Mouse (Mus musculus): ENCODE results near the gene Vps35l. TPM values are rescaled to one million over a fixed set of nuclear protein-coding genes. Genes with fewer than 3 reads are reported as not detected.

The Vps35l gene
- polyA plus RNA-seq, 1 experiment from 2014 or later = 85.8 TPM

DNA sequence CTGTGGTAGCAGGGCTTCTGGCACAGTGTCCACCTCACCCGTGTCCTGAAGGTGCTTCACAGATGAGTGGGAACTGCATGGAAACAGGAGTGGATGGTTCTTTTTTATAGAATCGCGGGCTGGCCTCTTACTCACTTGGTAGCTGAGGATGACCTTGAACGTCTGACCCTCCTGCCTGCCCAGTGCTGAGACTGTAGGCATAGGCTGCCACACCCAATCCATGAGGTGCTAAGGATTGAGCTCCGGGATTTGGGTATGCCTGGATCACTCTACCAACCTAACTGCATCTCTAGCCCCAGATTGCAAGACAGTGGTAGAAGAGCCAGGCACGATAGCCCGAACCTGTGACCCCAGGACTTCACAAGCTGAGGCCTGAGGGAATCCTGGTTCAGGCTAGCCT lies 77.7 kb downstream of the Vps35l start:
- Histone ChIP-seq H3K9ac (ENCODE audit: low read depth, low read length) (no peak overlapping the region), H3K4me2 (ENCODE audit: low read depth, low read length) (no peak overlapping the region), H3K9me3 (ENCODE audit: control insufficient read depth, low read length) (no peaks in the 10 kb centered on the region), H3K4me3 (ENCODE audit: low read length) (no peak overlapping the region), H3K27me3 (replicated peaks; ENCODE audit: control insufficient read depth, insufficient read depth, low read length) (no peaks in the 10 kb centered on the region), H3K4me1 (ENCODE audit: control insufficient read depth, insufficient read depth, low read length) (no peaks in the 10 kb centered on the region), H3K27ac (ENCODE audit: low read length) (no peak overlapping the region), H3K36me3 (ENCODE audit: control insufficient read depth, insufficient read depth, low read length) (peaks cover 6% of the 10 kb centered on the region; the same call in 1 of the 2 replicates)
- WGBS = 88% methylated on average over 7 of the region's 7 CpGs
- ATAC-seq = no peak

DNA sequence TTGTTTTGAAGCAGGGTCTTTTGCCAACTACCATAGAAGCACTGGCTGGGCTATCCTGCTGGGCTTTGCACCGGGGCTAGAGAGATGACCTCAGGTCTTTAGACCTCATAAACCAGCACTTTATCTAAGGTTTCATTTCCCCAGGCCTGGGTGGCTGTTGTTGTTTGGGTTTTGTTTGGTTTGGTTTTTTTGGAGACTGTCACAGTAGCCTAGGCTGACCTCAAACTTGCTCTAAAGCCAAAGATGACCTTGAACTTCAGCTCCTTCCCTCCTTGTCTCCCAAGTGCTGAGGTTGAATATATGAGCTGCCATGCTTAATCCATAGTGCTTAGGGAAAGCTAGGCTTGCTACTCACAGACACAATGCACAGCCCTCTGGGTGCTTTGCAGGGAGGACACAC lies 79.6 kb downstream of the Vps35l start:
- H3K36me3 ChIP-seq (ENCODE audit: control insufficient read depth, insufficient read depth, low read length) = 0 out of 2 replicates have a peak, but pooled peaks cover 2% of the 10 kb centered on the region
- H3K9ac ChIP-seq (ENCODE audit: low read depth, low read length) = no peak overlapping the region
- H3K27ac ChIP-seq (ENCODE audit: low read length) = no peak overlapping the region
- no peaks in the 10 kb centered on the region for H3K9me3 ChIP-seq (ENCODE audit: control insufficient read depth, low read length)
- WGBS = 81% methylated on average over 1 of the region's 1 CpGs
- H3K27me3 ChIP-seq (replicated peaks; ENCODE audit: control insufficient read depth, insufficient read depth, low read length) = no peaks in the 10 kb centered on the region
- no peak overlapping the region for H3K4me2 ChIP-seq (ENCODE audit: low read depth, low read length)
- ATAC-seq = no peak
- H3K4me3 ChIP-seq (ENCODE audit: low read length) = no peak overlapping the region
- H3K4me1 ChIP-seq (ENCODE audit: control insufficient read depth, insufficient read depth, low read length) = no peaks in the 10 kb centered on the region

- Histone ChIP-seq H3K27ac (ENCODE audit: low read length) (no peak overlapping the region), H3K4me3 (ENCODE audit: low read length) (no peak overlapping the region), H3K4me2 (ENCODE audit: low read depth, low read length) (no peak overlapping the region), H3K9ac (ENCODE audit: low read depth, low read length) (no peak overlapping the region), H3K27me3 (replicated peaks; ENCODE audit: control insufficient read depth, insufficient read depth, low read length) (no peaks in the 10 kb centered on the region), H3K4me1 (ENCODE audit: control insufficient read depth, insufficient read depth, low read length) (no peaks in the 10 kb centered on the region), H3K9me3 (ENCODE audit: control insufficient read depth, low read length) (no peaks in the 10 kb centered on the region), H3K36me3 (ENCODE audit: control insufficient read depth, insufficient read depth, low read length) (0 out of 2 replicates have a peak, but pooled peaks cover 6% of the 10 kb centered on the region)
- WGBS = 75% methylated on average over 7 of the region's 7 CpGs
- ATAC-seq = no peak
Measured at GRCm38 (mm10) chr7:118821356-118821755, 81.3 kb downstream of the Vps35l start.

GRCm38 (mm10) chr7:118821887-118822556 lies 82.0 kb downstream of the Vps35l start:
- H3K27ac ChIP-seq (ENCODE audit: low read length) = no peak overlapping the region
- H3K4me3 ChIP-seq (ENCODE audit: low read length) = no peak overlapping the region
- no peak overlapping the region for H3K4me2 ChIP-seq (ENCODE audit: low read depth, low read length)
- H3K9me3 ChIP-seq (ENCODE audit: control insufficient read depth, low read length) = no peaks in the 10 kb centered on the region
- H3K36me3 ChIP-seq (ENCODE audit: control insufficient read depth, insufficient read depth, low read length) = 0 out of 2 replicates have a peak, but pooled peaks cover 10% of the 10 kb centered on the region
- H3K4me1 ChIP-seq (ENCODE audit: control insufficient read depth, insufficient read depth, low read length) = no peaks in the 10 kb centered on the region
- H3K9ac ChIP-seq (ENCODE audit: low read depth, low read length) = no peak overlapping the region
- ATAC-seq = no peak
- H3K27me3 ChIP-seq (replicated peaks; ENCODE audit: control insufficient read depth, insufficient read depth, low read length) = no peaks in the 10 kb centered on the region
- WGBS = 94% methylated on average over 12 of the region's 12 CpGs

DNA sequence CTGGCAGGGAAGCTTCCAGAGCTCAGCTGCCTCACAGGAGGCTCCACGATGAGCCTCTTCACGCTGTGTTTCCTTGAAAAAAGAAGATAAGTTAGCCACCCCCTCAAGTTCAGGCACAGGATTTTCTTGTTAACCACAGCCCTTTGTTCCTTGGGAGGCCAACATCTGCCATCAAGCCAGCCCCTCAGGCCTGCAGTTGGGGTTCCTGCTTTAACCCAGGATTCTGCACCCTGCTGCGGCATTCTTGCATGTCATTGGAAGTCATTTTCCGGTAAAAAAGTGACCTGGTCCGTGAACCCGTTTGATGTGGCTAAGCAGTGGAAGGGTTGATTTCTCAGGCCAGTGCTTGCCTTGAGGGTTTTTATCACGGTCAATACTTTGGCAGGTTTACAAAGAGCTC lies 84.4 kb downstream of the Vps35l start:
- Histone ChIP-seq H3K27me3 (replicated peaks; ENCODE audit: control insufficient read depth, insufficient read depth, low read length) (no peaks in the 10 kb centered on the region), H3K27ac (ENCODE audit: low read length) (no peak overlapping the region), H3K9ac (ENCODE audit: low read depth, low read length) (no peak overlapping the region), H3K4me1 (ENCODE audit: control insufficient read depth, insufficient read depth, low read length) (no peaks in the 10 kb centered on the region), H3K36me3 (ENCODE audit: control insufficient read depth, insufficient read depth, low read length) (0 out of 2 replicates have a peak, but pooled peaks cover 8% of the 10 kb centered on the region), H3K9me3 (ENCODE audit: control insufficient read depth, low read length) (no peaks in the 10 kb centered on the region), H3K4me3 (ENCODE audit: low read length) (no peak overlapping the region), H3K4me2 (ENCODE audit: low read depth, low read length) (no peak overlapping the region)
- WGBS = 69% methylated on average over 7 of the region's 7 CpGs
- ATAC-seq = no peak

DNA sequence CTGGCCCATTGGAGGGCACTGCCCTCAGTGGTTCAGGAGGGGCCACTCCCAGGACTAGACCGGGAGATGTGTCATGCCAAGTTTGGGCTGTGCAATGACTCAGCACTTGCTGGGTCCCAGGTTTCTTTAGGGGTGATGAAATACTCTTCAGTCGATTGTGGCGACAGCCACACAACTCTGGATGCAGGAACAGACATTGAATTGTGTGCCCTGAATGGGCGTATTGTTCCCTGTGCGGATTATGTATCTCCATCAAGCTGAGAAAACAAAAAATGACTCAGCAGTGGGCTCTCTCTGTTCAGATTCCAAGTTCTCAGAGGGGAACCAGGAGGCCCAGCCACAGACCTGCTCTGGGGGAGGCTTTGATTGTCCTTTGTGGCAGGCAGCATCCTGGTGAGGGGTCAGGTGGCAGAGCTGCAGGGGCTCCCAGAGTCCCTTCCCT lies 88.0 kb downstream of the Vps35l start:
- Histone ChIP-seq H3K4me1 (ENCODE audit: control insufficient read depth, insufficient read depth, low read length) (no peaks in the 10 kb centered on the region), H3K27ac (ENCODE audit: low read length) (no peak overlapping the region), H3K27me3 (replicated peaks; ENCODE audit: control insufficient read depth, insufficient read depth, low read length) (no peaks in the 10 kb centered on the region), H3K9me3 (ENCODE audit: control insufficient read depth, low read length) (no peaks in the 10 kb centered on the region), H3K9ac (ENCODE audit: low read depth, low read length) (no peak overlapping the region), H3K4me2 (ENCODE audit: low read depth, low read length) (no peak overlapping the region), H3K36me3 (ENCODE audit: control insufficient read depth, insufficient read depth, low read length) (0 out of 2 replicates have a peak, but pooled peaks cover 8% of the 10 kb centered on the region), H3K4me3 (ENCODE audit: low read length) (no peak overlapping the region)
- 74% methylated on average over 5 of the region's 5 CpGs for WGBS
- ATAC-seq = no peak

DNA sequence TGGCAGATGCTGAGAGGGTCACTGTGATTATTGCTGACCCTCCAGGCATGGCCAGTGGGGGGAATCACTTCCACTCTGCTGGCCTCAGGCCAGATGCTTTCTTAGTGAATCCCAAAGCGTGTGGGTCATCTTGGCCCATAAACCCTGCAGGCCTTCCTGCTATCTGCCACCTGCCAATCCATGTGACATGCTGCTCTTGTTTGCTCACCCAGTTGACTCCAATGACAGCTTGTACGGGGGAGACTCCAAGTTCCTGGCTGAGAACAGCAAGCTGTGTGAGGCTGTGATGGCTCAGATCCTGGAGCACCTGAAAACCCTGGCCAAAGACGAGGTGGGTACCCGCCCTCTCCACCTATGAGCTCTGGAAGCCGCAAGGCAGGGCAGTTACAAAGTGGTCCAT lies 97.9 kb downstream of the Vps35l start:
- ATAC-seq = no peak
- Histone ChIP-seq H3K36me3 (ENCODE audit: control insufficient read depth, insufficient read depth, low read length) (peaks cover 21% of the 10 kb centered on the region), H3K9me3 (ENCODE audit: control insufficient read depth, low read length) (0 out of 2 replicates have a peak, but pooled peaks cover 2% of the 10 kb centered on the region), H3K27ac (ENCODE audit: low read length) (no peak overlapping the region), H3K4me2 (ENCODE audit: low read depth, low read length) (no peak overlapping the region), H3K9ac (ENCODE audit: low read depth, low read length) (no peak overlapping the region), H3K4me3 (ENCODE audit: low read length) (no peak overlapping the region), H3K27me3 (replicated peaks; ENCODE audit: control insufficient read depth, insufficient read depth, low read length) (no peaks in the 10 kb centered on the region), H3K4me1 (ENCODE audit: control insufficient read depth, insufficient read depth, low read length) (no peaks in the 10 kb centered on the region)
- WGBS = 84% methylated on average over 5 of the region's 5 CpGs

DNA sequence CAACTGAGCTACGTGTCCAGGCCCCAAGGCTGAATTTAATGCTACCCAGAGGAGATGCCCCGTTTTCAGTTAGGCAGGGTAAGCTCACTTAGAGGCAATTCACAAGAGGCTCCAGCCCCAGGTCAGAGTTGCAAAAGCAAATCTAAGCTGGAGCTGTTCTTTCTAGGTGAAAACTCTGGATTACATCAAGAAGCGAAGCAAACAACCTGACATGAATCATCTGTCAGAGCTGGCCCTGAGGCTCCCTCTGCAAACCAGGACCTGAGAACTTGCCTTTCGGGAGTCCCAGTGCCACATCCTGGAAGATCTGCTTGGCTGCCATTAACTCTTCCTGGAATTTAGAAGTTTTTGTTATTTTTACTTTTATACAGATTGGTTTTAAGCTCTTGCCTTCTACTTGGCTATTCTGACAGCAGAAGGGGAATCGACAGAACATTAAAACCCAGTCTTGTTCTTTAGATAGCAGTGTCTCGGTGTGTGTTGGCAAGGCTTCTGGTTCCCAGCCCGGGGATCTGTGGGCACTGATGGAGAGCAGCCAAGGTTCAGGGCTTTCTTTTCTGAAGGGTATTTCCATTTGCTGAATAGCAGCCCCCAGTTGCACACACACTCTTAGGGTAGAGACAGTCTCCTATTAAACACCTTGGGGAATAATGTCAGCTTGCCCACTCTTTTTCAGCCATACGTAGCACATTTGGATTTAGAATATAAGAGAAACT lies 101.2 kb downstream of the Vps35l start:
- ATAC-seq = no peak
- Histone ChIP-seq H3K9ac (ENCODE audit: low read depth, low read length) (no peak overlapping the region), H3K36me3 (ENCODE audit: control insufficient read depth, insufficient read depth, low read length) (peaks cover 29% of the 10 kb centered on the region), H3K27ac (ENCODE audit: low read length) (no peak overlapping the region), H3K27me3 (replicated peaks; ENCODE audit: control insufficient read depth, insufficient read depth, low read length) (no peaks in the 10 kb centered on the region), H3K4me3 (ENCODE audit: low read length) (no peak overlapping the region), H3K9me3 (ENCODE audit: control insufficient read depth, low read length) (0 out of 2 replicates have a peak, but pooled peaks cover 2% of the 10 kb centered on the region), H3K4me1 (ENCODE audit: control insufficient read depth, insufficient read depth, low read length) (no peaks in the 10 kb centered on the region), H3K4me2 (ENCODE audit: low read depth, low read length) (no peak overlapping the region)
- 49% methylated on average over 8 of the region's 8 CpGs for WGBS

DNA sequence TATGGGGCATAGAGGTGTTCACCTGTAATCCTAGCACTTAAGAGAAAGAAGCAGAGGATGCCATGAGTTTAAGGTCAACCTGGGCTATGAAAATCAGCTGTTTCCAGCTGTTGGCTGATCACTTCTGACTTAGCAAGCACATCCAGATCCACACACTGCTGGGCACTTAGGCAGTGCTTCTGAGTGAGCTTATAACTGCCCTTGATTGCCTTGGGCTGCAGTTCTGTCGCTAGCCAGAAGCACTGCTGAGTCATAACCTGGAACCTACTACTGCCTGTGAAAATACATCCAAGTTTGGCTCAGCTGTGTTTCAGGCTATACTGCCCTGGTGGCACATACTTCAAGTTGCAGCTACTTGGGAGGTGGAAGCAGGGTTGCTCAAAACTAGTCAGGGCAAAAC lies 101.8 kb downstream of the Vps35l start:
- 39% methylated on average over 1 of the region's 1 CpGs for WGBS
- Histone ChIP-seq H3K4me3 (ENCODE audit: low read length) (no peak overlapping the region), H3K4me2 (ENCODE audit: low read depth, low read length) (no peak overlapping the region), H3K9ac (ENCODE audit: low read depth, low read length) (no peak overlapping the region), H3K27me3 (replicated peaks; ENCODE audit: control insufficient read depth, insufficient read depth, low read length) (no peaks in the 10 kb centered on the region), H3K4me1 (ENCODE audit: control insufficient read depth, insufficient read depth, low read length) (no peaks in the 10 kb centered on the region), H3K36me3 (ENCODE audit: control insufficient read depth, insufficient read depth, low read length) (peaks cover 33% of the 10 kb centered on the region), H3K9me3 (ENCODE audit: control insufficient read depth, low read length) (0 out of 2 replicates have a peak, but pooled peaks cover 2% of the 10 kb centered on the region), H3K27ac (ENCODE audit: low read length) (no peak overlapping the region)
- ATAC-seq = no peak

Data from intestine, embryonic 16.5 days (tissue).